Mouse (Mus musculus): ENCODE results near the gene Pou6f2.

- TF ChIP-seq MAFK (IDR thresholded peaks at IDR 0.05; ENCODE audit: insufficient read depth, low read depth, low read length) (no peak), ZNF384 (IDR thresholded peaks at IDR 0.05; ENCODE audit: low read depth, low read length) (no peak), ZC3H11A (IDR thresholded peaks at IDR 0.05; ENCODE audit: borderline replicate concordance, low read depth, low read length) (no peak)
Observed at GRCm38 (mm10) chr13:18323980-18324678, 73.4 kb downstream of the Pou6f2 start.

Data from ES-E14 (cell line).